Mouse (Mus musculus) heart, postnatal 36 days (tissue): Measurements from ENCODE around the gene Slc25a44. TPM values are rescaled to one million over a fixed set of nuclear protein-coding genes. Genes with fewer than 3 reads are reported as not detected.
"Not testable (repeated sequence)": the region's sequence is repeated elsewhere in the genome, so short reads cannot be mapped to it uniquely, and the experiment has no call there.

Experiments
- DNase-seq, 2 experiments: peaks; one replicate each; pipeline ENCODE4 v3.0.0; 2021 to 2022
- intact Hi-C: fragments of 180-260 bp; cut with DNase I; formaldehyde crosslinking; loops from one replicate; pipeline ENCODE4 v1.15.1; 2025
- total RNA-seq, 2 experiments: library from RNA; stranded (reverse); gene quantifications; 2 replicates each; pipeline ENCODE4 v1.2.3; 2021

Gene Slc25a44
- total RNA-seq, 2 experiments from 2014 or later = 11.6 to 15.6 TPM

GRCm38 (mm10) chr3:88418016-88418415 lies 6.9 kb downstream of the Slc25a44 start:
- no peak for DNase-seq
- intact Hi-C loops = no loop called here

DNA sequence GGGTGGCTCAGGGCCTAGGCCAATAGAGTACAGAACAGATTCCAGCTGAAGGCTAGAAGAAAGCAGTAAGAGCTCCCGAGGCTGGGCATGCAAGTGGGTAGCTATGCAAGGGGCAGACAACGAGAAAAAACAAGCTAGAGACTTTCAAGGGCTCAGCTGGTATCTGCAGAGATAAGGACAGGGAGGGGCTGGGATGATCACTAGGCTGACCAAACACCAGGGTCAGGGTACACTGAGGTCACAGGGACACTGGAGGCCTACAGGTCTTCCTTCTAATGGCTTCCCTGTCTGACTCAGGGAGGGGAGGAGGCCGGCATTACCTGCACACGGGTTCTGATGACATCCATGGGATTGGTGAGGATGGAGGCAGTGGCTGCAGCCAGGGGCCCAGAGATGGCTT lies 9.3 kb downstream of the Slc25a44 start:
- intact Hi-C loops = no loop called here
- no peak for DNase-seq

- DNase-seq = no peak
- intact Hi-C loops = no loop called here
Measured at GRCm38 (mm10) chr3:88412636-88413035, 12.3 kb downstream of the Slc25a44 start.

DNA sequence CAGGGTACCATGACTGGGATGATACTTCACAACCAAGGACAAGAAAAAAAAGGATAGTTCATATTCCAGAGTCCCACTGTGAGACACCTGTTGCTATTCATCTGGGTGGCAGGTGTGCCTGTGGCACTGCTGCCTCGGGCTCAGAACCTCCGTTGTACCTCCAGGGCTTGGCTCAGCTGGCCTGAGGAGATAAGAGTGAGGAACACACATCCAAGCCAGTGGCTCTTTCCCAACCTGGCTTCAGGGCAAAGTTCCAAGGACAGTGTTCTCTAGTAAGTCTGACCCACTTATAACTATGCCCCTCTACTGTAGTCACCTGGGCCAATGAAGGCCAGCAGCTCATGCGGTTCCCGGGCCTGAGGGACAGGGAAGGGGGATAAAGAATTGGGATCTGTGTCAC lies 13.3 kb downstream of the Slc25a44 start:
- intact Hi-C loops = loop anchor here (2.0 kb wide), 1 partner anchor 13 kb away; the partner anchor contains the start of gene Slc25a44
- DNase-seq = peak in 1 of 2 experiments; percentile 24

GRCm38 (mm10) chr3:88410645-88411031 lies 14.3 kb downstream of the Slc25a44 start:
- intact Hi-C loops = loop anchor here (2.0 kb wide), 1 partner anchor 14 kb away; the partner anchor contains the start of gene Slc25a44
- DNase-seq = no peak

DNA sequence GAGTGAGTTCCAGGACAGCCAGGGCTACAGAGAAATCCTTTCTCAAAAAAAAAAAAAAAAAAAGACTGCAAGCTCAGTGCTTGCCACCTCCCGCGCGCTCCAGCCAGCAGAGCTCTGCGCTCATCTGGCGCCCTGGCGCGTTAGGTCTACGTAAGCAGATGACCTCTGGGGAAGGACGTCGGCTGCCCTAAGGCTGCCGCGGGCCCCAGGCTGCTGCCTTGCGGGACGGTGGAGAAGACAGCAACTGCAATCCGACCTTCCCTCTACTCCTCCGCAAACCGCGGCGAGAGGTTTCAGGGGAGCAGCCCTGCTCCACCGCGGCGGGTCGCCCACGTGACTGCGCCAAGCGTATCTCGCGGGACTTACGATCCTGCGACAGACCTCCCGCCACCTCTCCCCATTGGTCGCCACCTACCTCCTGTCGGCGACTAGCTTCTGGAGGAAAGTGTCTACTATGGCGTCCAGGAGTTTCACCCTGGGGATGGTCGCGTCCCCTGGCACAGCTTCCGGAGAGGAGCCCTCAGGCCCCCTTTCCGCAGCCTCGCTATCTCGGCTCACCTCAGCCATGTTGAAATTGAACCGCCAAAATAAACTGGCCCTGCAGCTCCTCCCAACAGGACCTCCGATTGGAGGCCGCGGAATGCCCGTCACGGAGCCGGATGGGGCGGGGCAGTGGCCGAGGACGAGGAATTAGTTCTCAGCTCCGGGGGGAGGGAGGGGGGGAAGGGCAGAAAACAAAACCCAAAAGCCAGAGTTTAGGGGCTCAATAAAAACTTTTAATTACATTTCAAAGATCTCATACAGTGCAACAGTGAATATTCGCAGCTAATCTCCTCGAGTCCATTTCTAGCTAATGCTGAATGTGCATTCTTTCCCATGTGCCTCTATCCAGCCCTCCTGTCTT lies 14.9 kb downstream of the Slc25a44 start, which contains the start of gene Pmf1:
Gene Pmf1, minus strand, starts transcription at position 591 of the 904 bp plus-strand sequence.
- intact Hi-C loops = loop anchor here (2.0 kb wide), 2 partner anchors 15 to 67 kb away; partner anchors contain the start of gene Slc25a44
- peak; percentile 92 to 95 for DNase-seq

- intact Hi-C loops = loop anchor here (2.0 kb wide), 1 partner anchor 68 kb away; no protein-coding TSS in a partner anchor
- no peak for DNase-seq
Measured at GRCm38 (mm10) chr3:88408953-88409352, 16.0 kb downstream of the Slc25a44 start.

GRCm38 (mm10) chr3:88407529-88407928 lies 17.4 kb downstream of the Slc25a44 start:
- no peak for DNase-seq
- intact Hi-C loops = loop anchor here (1.0 to 2.0 kb wide), 2 partner anchors 60 to 119 kb away; no protein-coding TSS in a partner anchor

DNA sequence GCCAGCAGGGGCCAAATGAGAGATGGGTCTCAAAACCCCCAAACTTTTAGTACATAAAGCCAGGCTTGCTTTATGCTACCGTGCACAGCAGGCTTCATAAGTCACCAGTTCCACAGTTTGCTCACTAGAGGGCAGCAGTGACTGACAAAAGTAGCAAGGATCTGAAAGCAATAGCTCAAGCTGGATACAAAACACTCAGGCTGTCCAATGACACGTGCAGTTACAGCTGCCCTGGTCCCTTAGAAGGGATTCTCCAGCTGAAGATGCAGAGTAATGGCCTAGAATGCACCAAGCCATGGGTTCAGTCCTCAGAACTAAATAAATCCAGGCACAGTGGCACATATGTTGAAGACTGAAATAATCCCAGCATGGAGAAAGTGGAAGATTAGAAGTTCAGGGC lies 17.8 kb downstream of the Slc25a44 start:
- DNase-seq = peak; percentile 59 to 65

GRCm38 (mm10) chr3:88403522-88404230 lies 21.3 kb downstream of the Slc25a44 start:
- intact Hi-C loops = no loop called here
- no peak for DNase-seq

More for the DNA sequence above, 17.8 kb downstream of the Slc25a44 start:
- intact Hi-C loops = loop anchor here (1.0 to 2.0 kb wide), 2 partner anchors 60 to 120 kb away; no protein-coding TSS in a partner anchor

GRCm38 (mm10) chr3:88398666-88399065 lies 26.3 kb downstream of the Slc25a44 start:
- intact Hi-C loops = no loop called here
- DNase-seq = no peak

- intact Hi-C loops = no loop called here
- DNase-seq = no peak
Measured at GRCm38 (mm10) chr3:88395742-88396141, 29.2 kb downstream of the Slc25a44 start.

GRCm38 (mm10) chr3:88395288-88395687 lies 29.7 kb downstream of the Slc25a44 start:
- intact Hi-C loops = no loop called here
- DNase-seq = no peak

DNA sequence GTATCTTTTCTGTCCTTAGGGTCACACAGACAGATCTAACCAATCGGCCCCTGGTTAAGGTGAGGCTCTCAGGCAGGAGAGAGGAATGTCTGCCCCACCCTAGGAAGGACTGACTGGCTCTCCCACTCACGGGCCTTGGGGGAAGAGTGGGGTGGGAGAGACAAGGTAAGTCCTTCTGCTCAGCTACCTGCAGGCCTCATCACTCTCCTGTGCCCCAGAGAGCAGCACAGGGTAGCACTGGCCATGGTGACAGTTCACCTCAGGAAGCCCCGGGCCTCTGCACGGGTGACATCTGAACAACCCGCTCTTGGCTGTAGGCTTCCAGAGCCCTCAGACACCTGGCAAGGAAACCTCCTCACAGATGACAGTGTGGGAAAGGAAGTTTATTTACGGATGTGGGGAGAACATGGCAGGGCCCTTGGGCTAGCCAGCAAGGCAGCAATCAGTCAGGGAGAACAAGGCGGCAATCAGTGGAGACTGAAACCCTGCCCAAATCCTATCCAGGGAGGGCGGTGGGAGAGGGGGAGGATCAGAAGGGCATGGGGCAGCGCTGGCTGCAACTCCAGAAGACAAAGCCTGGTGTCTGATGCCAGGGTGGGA lies 31.1 kb downstream of the Slc25a44 start:
- intact Hi-C loops = no loop called here
- no peak for DNase-seq

- intact Hi-C loops = no loop called here
- DNase-seq = no peak
Measured at GRCm38 (mm10) chr3:88384364-88384763, 40.6 kb downstream of the Slc25a44 start, which contains the start of gene Bglap. Gene Bglap, minus strand, starts transcription at chr3:88384464.

DNA sequence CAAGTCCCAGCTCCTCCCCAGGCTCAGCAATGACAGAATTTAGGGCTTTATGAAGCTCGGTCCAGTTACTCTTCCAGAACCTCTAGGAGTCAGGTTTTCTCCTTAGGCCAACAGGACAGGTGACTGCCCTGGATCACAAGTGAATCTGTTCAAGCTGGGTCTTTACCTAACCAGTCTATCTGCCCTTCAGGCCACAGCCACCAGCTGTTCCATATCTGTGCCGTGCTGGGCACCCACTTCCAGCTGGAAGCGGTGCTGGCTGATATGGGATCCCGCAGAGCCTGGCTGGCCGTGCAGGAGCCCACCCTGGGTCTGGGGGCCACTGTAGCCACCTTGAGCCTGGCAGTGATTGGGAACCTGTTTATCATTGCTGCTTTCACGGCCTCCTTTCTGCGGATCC lies 42.6 kb downstream of the Slc25a44 start:
- intact Hi-C loops, DNase-seq: not testable (repeated sequence)

DNA sequence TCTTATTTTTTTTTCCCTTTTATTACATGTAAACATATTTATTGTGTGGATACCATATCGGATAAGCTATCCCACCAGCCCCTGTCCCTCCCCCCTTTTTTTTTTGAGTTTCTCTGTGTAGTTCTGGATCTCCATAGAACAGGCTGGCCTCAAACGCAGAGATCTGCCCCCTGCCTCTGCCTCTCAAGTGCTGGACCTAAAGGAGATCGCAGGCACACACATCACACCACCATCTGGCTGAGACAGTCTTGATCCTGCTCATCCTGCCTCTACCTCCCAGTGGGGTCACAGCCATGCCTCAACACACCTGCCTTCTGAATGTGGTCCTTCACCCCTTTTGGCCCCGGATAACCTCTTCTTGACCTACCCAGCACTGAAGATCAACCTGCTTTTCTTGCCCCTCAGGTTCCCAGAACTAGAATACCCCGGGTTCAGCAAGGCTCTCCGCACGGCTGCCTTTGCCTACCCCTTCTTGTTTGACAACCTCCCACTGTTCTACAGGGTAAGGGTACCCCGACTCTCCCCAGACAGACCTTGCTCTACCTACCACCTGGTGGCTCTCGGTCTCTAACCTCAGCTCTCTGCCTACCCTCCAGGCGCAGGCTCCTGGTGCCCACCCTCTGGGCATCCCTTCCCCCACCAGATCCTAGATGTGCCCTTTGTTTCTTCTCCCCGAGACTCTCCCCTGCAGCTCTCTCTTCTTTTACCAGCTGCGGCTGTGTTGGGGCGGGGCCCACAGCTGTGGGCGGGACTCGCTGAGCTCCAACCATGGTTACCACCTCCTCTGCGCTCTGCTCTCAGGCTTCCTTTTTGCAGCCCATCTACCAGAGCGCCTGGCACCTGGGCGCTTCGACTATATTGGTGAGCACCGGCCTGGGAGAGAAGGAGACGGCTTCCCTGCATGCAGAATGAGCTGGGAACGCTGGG lies 43.3 kb downstream of the Slc25a44 start:
- intact Hi-C loops, DNase-seq: not testable (repeated sequence)

- intact Hi-C loops, DNase-seq: not testable (repeated sequence)
Measured at GRCm38 (mm10) chr3:88378599-88378998, 46.3 kb downstream of the Slc25a44 start, which contains the start of gene Bglap2. Gene Bglap2, minus strand, starts transcription at chr3:88378699.

DNA sequence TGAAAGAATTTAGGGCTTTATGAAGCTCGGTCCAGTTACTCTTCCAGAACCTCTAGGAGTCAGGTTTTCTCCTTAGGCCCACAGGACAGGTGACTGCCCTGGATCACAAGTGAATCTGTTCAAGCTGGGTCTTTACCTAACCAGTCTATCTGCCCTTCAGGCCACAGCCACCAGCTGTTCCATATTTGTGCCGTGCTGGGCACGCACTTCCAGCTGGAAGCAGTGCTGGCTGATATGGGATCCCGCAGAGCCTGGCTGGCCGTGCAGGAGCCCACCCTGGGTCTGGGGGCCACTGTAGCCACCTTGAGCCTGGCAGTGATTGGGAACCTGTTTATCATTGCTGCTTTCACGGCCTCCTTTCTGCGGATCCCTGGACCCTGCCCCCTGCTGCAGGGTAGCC lies 48.3 kb downstream of the Slc25a44 start:
- DNase-seq, intact Hi-C loops: not testable (repeated sequence)
